Mouse (Mus musculus): ENCODE data around the gene Ola1. TPM values are rescaled to one million over a fixed set of nuclear protein-coding genes. Genes with fewer than 3 reads are reported as not detected.

Gene Ola1
- polyA plus RNA-seq, 2 experiments, result 49.7 to 95.4 TPM

- Histone ChIP-seq H3K27me3 (ENCODE audit: control insufficient read depth, insufficient read depth, low read length) (no peaks in the 10 kb centered on the region), H3K27ac (replicated peaks; ENCODE audit: low read depth, low read length) (no peak overlapping the region), H3K4me2 (replicated peaks; ENCODE audit: low read depth, low read length, severe bottlenecking) (no peak overlapping the region), H3K36me3 (ENCODE audit: control insufficient read depth, insufficient read depth, low read length) (no peaks in the 10 kb centered on the region), H3K4me1 (ENCODE audit: control insufficient read depth, insufficient read depth, low read length) (peaks cover 32% of the 10 kb centered on the region), H3K9me3 (ENCODE audit: control insufficient read depth, low read length) (no peaks in the 10 kb centered on the region), H3K4me3 (replicated peaks; ENCODE audit: low read length) (no peak overlapping the region), H3K9ac (ENCODE audit: low read depth, low read length, severe bottlenecking) (no peak overlapping the region)
- 61% methylated on average over 4 of the region's 4 CpGs for WGBS
- TF ChIP-seq POLR2A (IDR thresholded peaks at IDR 0.05; ENCODE audit: borderline replicate concordance, extremely low read depth, insufficient read depth, insufficient read length), result no peak
- no peak for ATAC-seq (ENCODE audit: low FRiP score, low read depth)
- no peak for DNase-seq (ENCODE audit: low spot score)
Measured at GRCm38 (mm10) chr2:73049977-73050376, 168.7 kb downstream of the Ola1 start.

- no peak for ATAC-seq (ENCODE audit: low FRiP score, low read depth)
- no peak for TF ChIP-seq POLR2A (IDR thresholded peaks at IDR 0.05; ENCODE audit: borderline replicate concordance, extremely low read depth, insufficient read depth, insufficient read length)
- no peak overlapping the region; the same call in 1 of the 2 replicates for H3K27ac ChIP-seq (replicated peaks; ENCODE audit: low read depth, low read length)
Measured at GRCm38 (mm10) chr2:73049001-73049684, 169.6 kb downstream of the Ola1 start.

GRCm38 (mm10) chr2:73047061-73047741 is 171.5 kb downstream of the Ola1 start:
- ATAC-seq (ENCODE audit: low FRiP score, low read depth) (peak; percentile 93), DNase-seq (ENCODE audit: low spot score) (peak; percentile 91)
- H3K27ac ChIP-seq (replicated peaks; ENCODE audit: low read depth, low read length), result peak overlapping the region; percentile 82
- TF ChIP-seq POLR2A (IDR thresholded peaks at IDR 0.05; ENCODE audit: borderline replicate concordance, extremely low read depth, insufficient read depth, insufficient read length), result no peak
- no peaks in the 10 kb centered on the region for H3K36me3 ChIP-seq (ENCODE audit: control insufficient read depth, insufficient read depth, low read length)
- H3K27me3 ChIP-seq (ENCODE audit: control insufficient read depth, insufficient read depth, low read length), result no peaks in the 10 kb centered on the region
- peaks cover 32% of the 10 kb centered on the region for H3K4me1 ChIP-seq (ENCODE audit: control insufficient read depth, insufficient read depth, low read length)
- no peak overlapping the region for H3K9ac ChIP-seq (ENCODE audit: low read depth, low read length, severe bottlenecking)
- 29% methylated on average over 24 of the region's 24 CpGs for WGBS
- no peak overlapping the region for H3K4me3 ChIP-seq (replicated peaks; ENCODE audit: low read length)
- H3K9me3 ChIP-seq (ENCODE audit: control insufficient read depth, low read length), result no peaks in the 10 kb centered on the region
- H3K4me2 ChIP-seq (replicated peaks; ENCODE audit: low read depth, low read length, severe bottlenecking), result peak overlapping the region; percentile 23

More at GRCm38 (mm10) chr2:73049001-73049684, 169.6 kb downstream of the Ola1 start:
- Histone ChIP-seq H3K9ac (ENCODE audit: low read depth, low read length, severe bottlenecking) (no peak overlapping the region), H3K4me1 (ENCODE audit: control insufficient read depth, insufficient read depth, low read length) (peaks cover 32% of the 10 kb centered on the region), H3K4me2 (replicated peaks; ENCODE audit: low read depth, low read length, severe bottlenecking) (no peak overlapping the region; the same call in 1 of the 2 replicates), H3K36me3 (ENCODE audit: control insufficient read depth, insufficient read depth, low read length) (no peaks in the 10 kb centered on the region), H3K9me3 (ENCODE audit: control insufficient read depth, low read length) (no peaks in the 10 kb centered on the region), H3K27me3 (ENCODE audit: control insufficient read depth, insufficient read depth, low read length) (no peaks in the 10 kb centered on the region), H3K4me3 (replicated peaks; ENCODE audit: low read length) (no peak overlapping the region)
- DNase-seq (ENCODE audit: low spot score), result peak; percentile 35
- 53% methylated on average over 6 of the region's 6 CpGs for WGBS

- no peaks in the 10 kb centered on the region for H3K9me3 ChIP-seq (ENCODE audit: control insufficient read depth, low read length)
- ATAC-seq (ENCODE audit: low FRiP score, low read depth) (peak; percentile 69), DNase-seq (ENCODE audit: low spot score) (peak; percentile 85)
- H3K27me3 ChIP-seq (ENCODE audit: control insufficient read depth, insufficient read depth, low read length), result no peaks in the 10 kb centered on the region
- 32% methylated on average over 10 of the region's 10 CpGs for WGBS
- H3K9ac ChIP-seq (ENCODE audit: low read depth, low read length, severe bottlenecking), result no peak overlapping the region
- H3K36me3 ChIP-seq (ENCODE audit: control insufficient read depth, insufficient read depth, low read length), result no peaks in the 10 kb centered on the region
- TF ChIP-seq POLR2A (IDR thresholded peaks at IDR 0.05; ENCODE audit: borderline replicate concordance, extremely low read depth, insufficient read depth, insufficient read length), result no peak
- peaks cover 32% of the 10 kb centered on the region for H3K4me1 ChIP-seq (ENCODE audit: control insufficient read depth, insufficient read depth, low read length)
- H3K4me2 ChIP-seq (replicated peaks; ENCODE audit: low read depth, low read length, severe bottlenecking), result peak overlapping the region; percentile 23
- no peak overlapping the region for H3K4me3 ChIP-seq (replicated peaks; ENCODE audit: low read length)
- peak overlapping the region; percentile 82 for H3K27ac ChIP-seq (replicated peaks; ENCODE audit: low read depth, low read length)
Measured at GRCm38 (mm10) chr2:73046576-73046975, 172.1 kb downstream of the Ola1 start.

- 63% methylated on average over 5 of the region's 5 CpGs for WGBS
- H3K4me3 ChIP-seq (replicated peaks; ENCODE audit: low read length), result no peak overlapping the region
- peaks cover 32% of the 10 kb centered on the region for H3K4me1 ChIP-seq (ENCODE audit: control insufficient read depth, insufficient read depth, low read length)
- TF ChIP-seq POLR2A (IDR thresholded peaks at IDR 0.05; ENCODE audit: borderline replicate concordance, extremely low read depth, insufficient read depth, insufficient read length), result no peak
- no peak overlapping the region for H3K27ac ChIP-seq (replicated peaks; ENCODE audit: low read depth, low read length)
- DNase-seq (ENCODE audit: low spot score) (no peak), ATAC-seq (ENCODE audit: low FRiP score, low read depth) (no peak)
- no peaks in the 10 kb centered on the region for H3K9me3 ChIP-seq (ENCODE audit: control insufficient read depth, low read length)
- H3K36me3 ChIP-seq (ENCODE audit: control insufficient read depth, insufficient read depth, low read length), result no peaks in the 10 kb centered on the region
- H3K27me3 ChIP-seq (ENCODE audit: control insufficient read depth, insufficient read depth, low read length), result no peaks in the 10 kb centered on the region
- no peak overlapping the region for H3K9ac ChIP-seq (ENCODE audit: low read depth, low read length, severe bottlenecking)
- H3K4me2 ChIP-seq (replicated peaks; ENCODE audit: low read depth, low read length, severe bottlenecking), result no peak overlapping the region
Measured at GRCm38 (mm10) chr2:73045505-73045904, 173.2 kb downstream of the Ola1 start.

Other genes starting within 250 kb of the Ola1 start
- 40.3 and 42.4 TPM in 2 replicates for gene Sp3, start 238.5 kb downstream of the Ola1 start, polyA plus RNA-seq (2012; rRNA removed)
- gene Sp3, start 238.5 kb downstream of the Ola1 start, polyA plus RNA-seq (2014; fragmentation: Nextera tagmentation; extraction: Ambion mirVana), result 70.1 and 75.2 TPM in 2 replicates
- not detected in 2 replicates for gene Gm11084, start 232.2 kb downstream of the Ola1 start, polyA plus RNA-seq (2012; rRNA removed)
- not detected in 2 replicates for gene Gm11084, start 232.2 kb downstream of the Ola1 start, polyA plus RNA-seq (2014; fragmentation: Nextera tagmentation; extraction: Ambion mirVana)
- gene Sp9, start 53.0 kb upstream of the Ola1 start, polyA plus RNA-seq (2012; rRNA removed), result 2.4 and 2.5 TPM in 2 replicates
- 1.7 and 2.5 TPM in 2 replicates for gene Sp9, start 53.0 kb upstream of the Ola1 start, polyA plus RNA-seq (2014; fragmentation: Nextera tagmentation; extraction: Ambion mirVana)
- gene Scrn3, start 93.7 kb upstream of the Ola1 start, polyA plus RNA-seq (2012; rRNA removed), result 12.0 and 13.6 TPM in 2 replicates
- gene Scrn3, start 93.7 kb upstream of the Ola1 start, polyA plus RNA-seq (2014; fragmentation: Nextera tagmentation; extraction: Ambion mirVana), result 12.0 and 12.2 TPM in 2 replicates
- 14.4 and 22.1 TPM in 2 replicates for gene Cir1, start 93.8 kb upstream of the Ola1 start, polyA plus RNA-seq (2012; rRNA removed)
- gene Cir1, start 93.8 kb upstream of the Ola1 start, polyA plus RNA-seq (2014; fragmentation: Nextera tagmentation; extraction: Ambion mirVana), result 25.2 and 27.8 TPM in 2 replicates
- gene Gpr155, start 167.6 kb upstream of the Ola1 start, polyA plus RNA-seq (2012; rRNA removed), result 3.0 and 3.9 TPM in 2 replicates
- gene Gpr155, start 167.6 kb upstream of the Ola1 start, polyA plus RNA-seq (2014; fragmentation: Nextera tagmentation; extraction: Ambion mirVana), result 6.2 and 6.4 TPM in 2 replicates

All from limb, embryonic 14.5 days (tissue).